Mouse (Mus musculus): ENCODE measurements around the gene Tigd3. TPM values are rescaled to one million over a fixed set of nuclear protein-coding genes. Genes with fewer than 3 reads are reported as not detected.
A peak's percentile ranks its signal among the peaks of the same experiment; 100 is the strongest.

Tigd3 gene
- 1 to 10 TPM; 3.9 to 5.6 (median 5.0) TPM for total RNA-seq (2022)

DNA sequence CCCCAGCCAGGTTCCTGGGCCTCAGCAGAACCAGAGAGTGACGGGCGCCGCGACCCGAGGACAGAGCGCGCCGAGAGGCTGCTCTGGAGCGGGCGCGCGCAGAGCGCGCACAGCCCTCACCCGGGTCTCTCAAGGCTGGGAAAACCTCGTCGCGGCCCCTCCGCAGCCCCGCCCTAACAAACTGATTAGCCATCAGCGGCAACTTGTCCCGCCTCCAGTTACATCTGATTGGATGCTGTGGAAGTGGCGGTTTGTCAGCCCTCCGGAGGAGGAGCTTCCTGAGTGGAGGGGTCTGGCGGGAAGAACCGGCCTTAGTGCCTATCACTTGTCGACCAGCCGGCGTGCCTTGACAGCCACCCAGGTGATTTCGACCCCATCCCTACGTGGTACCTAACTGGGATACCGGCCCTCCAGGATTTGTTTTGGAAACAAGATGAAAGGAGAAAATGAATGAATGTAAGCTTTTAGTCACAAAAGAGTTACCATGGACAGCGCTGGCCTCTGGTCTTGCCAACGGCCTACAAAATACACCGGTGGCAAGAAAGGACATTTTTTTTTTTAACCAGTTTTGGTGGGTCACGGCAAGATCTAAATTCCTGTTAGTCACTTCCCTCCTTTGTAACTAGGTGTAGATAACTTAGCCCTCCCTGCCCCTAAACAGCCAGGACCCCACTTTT lies at the start of gene Tigd3:
Gene Tigd3, minus strand, starts transcription at position 148 of the 677 bp plus-strand sequence.
- DNase-seq (ENCODE audit: low spot score in 2 of 2), result peak; percentile 90 to 93

DNA sequence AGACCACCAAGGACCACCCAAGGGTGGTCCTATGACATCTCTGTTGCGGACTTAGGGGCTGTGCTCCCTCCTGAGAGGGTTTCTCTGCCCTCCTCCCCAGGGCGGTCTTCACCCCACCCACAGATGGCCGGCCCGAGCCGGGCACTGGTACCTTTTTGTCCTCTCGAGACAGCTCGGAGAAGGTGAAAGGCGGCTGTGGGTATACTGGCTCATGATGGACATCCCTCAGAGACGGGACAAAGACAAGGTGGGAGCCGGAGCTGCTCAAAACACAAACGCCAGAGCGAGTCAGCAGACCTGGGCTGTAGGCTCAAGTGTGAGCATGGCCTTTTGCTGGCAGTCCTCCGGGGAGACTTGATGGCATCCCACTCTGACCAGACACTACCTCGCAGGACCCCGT lies 49.5 kb upstream of the Tigd3 start:
- DNase-seq (ENCODE audit: low spot score in 2 of 2), result no peak

DNA sequence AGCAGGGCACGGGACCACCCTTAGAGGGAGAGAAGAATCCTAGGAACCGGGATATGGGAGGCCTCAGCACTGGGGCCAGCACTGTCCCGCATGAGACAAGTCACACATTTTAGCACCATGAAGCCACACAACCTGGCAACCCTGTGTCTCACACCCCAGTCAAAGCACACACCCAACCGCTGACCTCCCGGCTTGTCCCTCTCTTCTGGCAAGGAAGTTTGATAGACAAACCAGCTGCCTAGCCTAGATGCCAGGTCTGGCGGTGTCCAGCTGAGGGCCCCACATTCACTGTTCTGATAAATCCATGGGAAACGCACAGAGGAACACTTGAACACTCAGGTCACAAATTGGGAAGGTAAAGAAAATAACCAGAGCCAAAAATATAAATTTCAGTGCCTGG lies 48.6 kb upstream of the Tigd3 start:
- DNase-seq (ENCODE audit: low spot score in 2 of 2), result no peak

DNA sequence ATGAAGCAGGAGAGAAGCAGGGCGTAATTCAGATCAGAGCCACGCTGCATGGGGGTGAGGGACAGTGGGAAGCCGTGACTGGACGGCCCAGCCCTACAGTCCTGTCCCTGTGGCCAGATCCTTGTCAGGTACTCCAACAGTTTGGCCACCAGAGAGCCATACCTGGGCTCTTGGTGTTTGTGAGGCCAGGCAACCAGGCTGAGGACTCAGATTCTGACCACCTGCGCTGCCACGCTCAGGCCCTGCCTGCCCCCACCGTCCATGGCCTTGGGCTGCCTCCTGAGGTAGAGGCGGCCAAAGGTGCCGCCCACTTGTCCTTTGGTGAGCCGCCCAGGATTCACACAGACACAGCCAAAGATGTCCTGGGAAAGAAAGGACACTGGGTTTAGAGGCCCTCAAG lies 46.7 kb upstream of the Tigd3 start:
- no peak for DNase-seq (ENCODE audit: low spot score in 2 of 2)

DNA sequence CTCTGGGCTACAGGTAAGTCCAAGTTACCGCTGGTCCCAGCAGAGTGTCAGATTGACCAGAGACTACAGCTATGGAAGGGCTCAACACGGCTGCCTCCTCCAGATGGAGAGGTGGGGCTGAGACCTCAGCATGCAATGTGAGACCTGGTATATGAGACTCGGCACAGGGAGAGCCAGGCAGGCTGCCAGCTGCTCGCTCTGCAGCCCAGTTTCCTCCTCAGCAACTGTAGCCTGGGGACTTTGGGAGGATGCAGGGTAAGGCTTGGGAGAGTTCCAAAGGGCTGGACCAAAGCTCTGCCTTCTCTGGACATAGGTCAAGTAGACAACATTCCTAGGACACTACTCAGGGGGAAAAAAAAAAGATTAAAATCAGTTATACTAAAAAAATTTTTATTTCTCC lies 46.2 kb upstream of the Tigd3 start:
- no peak for DNase-seq (ENCODE audit: low spot score in 2 of 2)

DNA sequence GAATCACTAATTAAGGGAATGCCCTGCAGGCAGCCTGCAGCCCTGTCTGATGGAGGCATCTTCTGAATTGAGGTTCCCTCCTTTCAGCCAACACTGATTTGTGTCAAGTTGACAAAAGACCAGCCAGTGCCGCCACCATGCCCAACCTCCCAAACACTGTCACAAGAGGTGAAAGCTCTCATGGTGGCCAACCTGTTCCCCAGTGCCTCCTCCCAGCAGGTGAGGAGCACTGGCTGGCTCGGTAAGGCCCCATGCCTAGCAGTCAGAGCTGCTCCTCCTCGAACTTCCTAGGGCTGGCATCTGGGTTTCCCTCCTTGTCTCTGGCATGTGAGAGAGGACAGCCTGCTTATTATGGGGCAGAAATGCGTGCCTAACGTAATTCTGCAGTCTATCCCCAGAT lies 45.8 kb upstream of the Tigd3 start:
- no peak for DNase-seq (ENCODE audit: low spot score in 2 of 2)

DNA sequence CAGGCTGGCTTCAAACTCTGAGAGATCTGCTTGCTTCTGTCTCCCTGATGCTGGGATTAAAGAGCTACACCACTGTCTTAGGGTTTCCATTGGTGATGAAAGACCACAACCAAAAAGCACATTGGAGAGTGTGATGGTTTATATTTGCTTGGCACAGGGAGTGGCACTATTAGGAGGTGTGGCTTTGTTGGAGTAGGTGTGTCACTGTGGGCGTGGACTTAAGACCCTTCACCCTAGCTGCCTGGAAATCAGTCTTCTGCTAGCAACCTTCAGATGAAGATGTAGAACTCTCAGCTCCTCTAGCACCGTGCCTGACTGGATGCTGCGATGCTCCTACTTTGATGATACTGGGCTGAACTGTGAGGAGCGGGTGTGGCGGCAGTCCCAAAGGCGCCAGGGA lies 44.6 kb upstream of the Tigd3 start:
- no peak for DNase-seq (ENCODE audit: low spot score in 2 of 2)

DNA sequence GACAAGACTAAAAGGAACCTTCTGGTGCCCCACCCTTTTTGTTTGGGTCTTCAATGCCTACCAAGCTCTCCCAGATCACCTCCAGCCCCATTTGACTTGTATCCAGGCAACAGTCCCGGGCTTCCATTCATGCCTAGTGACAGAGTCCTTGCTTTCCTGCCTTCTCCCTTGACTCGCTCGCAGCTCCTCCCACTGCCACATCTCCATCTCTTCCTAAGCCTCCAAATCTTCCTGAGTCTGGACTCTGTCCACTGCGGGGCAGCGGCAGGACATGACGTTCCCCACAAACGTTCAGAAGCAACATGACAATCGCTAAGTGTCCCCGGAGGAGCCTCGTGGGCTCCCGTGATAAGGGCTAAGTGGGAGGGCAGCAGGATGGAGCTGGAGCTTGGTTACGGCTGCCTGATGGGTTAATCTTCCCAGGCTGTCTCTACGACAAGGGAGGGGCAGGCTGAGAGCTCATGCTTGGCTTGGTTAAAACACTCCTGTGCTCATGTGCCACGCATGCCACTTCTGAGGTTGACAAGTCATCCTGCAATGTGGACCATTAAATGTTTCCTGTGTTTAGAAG lies 44.0 kb upstream of the Tigd3 start:
- no peak for DNase-seq (ENCODE audit: low spot score in 2 of 2)

DNA sequence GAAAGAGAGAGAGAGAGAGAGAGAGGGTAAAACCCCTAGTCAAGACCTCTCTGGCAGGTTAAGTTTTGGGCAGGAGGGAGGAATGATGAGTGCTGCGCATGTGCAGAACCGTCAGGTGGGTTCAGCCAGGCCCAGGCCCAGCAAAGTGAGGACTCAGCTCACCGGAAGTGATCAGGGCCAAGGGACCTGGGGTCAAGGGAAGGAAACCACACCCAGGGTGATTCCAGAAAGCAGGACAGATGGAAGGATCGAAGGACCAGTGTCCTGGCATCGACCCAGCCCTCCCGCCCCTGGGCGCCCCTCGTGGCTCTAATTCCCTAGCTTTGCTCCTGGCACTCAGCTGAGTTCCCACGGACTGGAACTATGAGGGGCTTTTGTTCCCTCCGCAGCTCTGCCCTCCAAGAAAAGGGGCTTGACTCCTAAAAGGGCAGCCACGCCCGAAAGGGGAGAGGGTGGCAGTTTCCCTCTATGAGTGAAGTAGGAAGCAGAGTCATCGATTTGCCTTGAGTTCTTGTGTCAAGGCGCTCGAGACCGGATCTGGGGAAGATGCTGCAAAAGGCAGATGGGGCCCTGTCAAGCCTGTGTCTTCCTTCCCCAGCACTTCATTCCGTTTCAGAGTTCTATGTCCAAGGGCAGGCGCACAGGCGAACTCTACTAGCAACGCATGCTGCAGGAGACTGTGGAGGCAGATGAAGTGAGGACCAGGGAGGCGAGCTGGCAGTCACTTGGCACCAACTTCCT lies 43.3 kb upstream of the Tigd3 start:
- DNase-seq (ENCODE audit: low spot score in 2 of 2), result no peak

DNA sequence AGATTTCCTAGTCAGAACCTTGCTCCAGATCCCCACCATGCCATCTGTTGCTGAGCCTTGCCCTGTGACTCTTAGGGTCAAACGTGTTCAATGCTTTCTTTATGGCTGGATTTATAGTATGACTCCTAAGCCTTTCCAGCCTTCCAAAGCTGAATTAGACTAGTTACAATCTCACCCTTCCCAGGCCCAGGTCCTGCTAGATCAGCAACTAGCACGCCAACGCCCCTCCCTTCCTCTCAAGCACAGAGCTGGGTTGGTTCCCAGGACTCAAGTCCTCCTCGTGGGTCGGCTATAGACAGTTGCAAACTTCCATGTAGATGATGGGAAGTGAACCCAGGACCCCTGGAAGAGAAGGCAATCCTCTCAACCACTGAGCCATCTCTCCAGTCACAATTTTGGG lies 41.7 kb upstream of the Tigd3 start:
- no peak for DNase-seq (ENCODE audit: low spot score in 2 of 2)

DNA sequence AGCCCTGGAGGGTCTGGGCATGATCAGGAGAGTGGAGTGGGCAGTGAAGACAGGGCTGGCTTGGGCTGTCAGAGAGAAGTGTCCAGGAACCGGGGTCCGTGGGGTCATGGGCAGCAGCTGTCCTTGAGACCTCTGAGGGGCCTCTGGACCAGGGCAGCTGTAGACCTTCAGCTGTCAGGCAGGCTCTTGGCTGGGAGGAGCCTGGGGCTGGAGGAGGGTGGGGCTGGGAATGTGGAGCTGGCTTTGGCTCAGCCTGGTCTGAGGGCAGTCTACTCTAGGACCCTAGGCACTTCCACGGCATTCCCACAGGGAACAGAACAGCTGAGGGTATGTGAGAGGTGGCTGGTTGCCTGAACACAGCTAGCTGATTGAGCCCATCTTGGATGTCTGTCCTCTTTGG lies 41.3 kb upstream of the Tigd3 start:
- DNase-seq (ENCODE audit: low spot score in 2 of 2), result no peak

DNA sequence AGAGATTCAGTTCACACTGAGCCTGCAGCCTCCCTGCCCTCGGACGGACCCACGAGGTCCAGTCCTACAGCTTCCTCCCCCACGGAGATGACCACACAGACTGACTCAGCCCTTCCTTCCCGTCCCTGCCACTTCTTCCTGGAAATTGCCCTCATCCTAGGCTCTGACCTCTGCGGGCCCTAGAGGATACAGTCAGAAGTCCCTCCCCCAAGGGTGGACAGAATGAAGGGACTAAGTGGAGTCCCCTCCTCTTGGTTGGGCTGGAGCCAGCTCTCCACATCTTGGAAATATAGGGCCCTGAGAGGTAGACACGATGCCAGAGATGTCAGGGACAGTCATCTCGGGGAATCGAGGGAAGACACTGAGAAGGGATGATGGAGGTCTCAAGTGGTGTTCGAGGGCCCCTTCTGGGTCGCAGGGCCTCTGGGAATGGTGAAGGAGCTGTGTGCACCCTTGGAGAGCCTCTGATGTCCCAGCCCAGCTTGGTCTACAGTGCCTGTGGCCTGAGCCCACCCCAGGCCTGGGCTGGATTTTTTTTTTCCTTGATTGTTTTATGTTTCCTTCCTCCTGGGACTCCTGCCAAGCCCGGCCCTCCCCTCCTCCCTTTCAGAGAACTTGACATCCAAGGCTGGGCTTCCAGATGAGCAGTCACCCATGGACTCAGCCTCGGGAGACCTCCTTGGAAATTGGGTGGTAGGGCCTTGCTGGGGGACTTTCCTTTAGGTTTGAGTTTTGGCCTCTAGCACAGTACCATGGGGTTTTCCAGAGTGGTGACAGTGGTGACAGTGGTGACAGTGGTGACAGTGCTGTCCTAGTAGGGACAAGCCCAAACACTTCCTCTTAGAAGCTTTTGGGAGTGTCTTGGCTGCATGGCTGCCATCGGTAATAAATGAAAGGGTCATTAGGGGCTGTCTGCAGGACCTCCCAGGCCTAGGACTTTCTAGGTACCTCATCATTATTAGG lies 36.0 kb upstream of the Tigd3 start:
- no peak for DNase-seq (ENCODE audit: low spot score in 2 of 2)

DNA sequence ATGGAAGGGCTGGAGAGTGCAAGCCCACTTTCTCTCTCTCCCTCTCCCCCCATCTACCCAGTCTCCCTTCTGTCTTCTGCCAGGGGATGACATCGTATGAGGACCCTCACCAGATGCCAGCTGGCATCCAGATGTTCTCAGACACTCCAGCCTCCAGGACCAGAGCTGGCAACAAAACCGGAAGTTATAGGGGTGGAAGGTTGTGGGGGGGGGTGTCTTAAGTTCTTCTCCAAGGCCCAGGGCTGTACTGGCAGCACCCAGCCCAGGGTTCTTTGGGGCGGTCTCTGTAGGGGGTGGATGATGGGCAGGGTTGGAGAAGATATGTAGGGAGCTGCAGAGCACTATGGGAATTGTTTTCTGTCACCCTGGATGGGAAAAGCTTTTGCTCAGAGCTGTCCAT lies 34.6 kb upstream of the Tigd3 start:
- no peak for DNase-seq (ENCODE audit: low spot score in 2 of 2)

DNA sequence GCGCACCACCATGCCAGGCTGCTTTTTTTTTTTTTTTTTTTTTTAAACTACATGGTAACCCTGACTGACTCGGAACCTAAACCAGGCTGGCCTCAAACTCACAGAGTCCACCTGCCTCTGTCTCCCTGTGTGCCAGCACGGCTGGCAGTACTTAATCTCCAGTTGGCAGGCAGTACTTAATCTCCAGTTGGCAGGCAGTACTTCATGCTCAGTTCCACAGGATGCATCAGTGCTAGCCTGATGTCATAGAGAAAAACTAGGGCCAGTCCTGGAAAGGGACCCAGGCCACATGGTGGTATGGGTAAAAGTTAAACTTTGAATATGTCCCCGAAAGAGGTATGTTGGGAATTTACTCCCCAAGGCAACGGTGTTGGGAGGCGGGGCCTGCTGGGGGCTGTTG lies 34.2 kb upstream of the Tigd3 start:
- DNase-seq (ENCODE audit: low spot score in 2 of 2), result no peak

DNA sequence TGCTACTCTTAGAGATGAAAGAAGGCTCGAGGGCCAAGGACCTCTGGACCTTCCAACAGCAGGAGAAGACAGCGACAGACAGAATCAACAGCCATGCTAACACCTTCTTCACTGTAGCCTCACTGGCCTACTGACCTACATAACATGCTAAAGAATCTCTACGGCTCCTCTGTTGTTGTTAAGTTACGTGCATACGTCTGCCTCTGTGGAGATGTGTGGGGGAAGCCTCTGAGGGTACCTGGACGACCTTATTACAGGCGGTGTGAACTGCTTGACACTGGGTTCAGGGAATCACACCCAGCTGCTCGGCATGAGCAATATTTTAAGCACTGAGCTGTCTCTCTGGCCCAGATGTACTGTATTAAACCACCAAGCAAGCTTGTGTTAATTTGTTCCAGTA lies 33.6 kb upstream of the Tigd3 start:
- no peak for DNase-seq (ENCODE audit: low spot score in 2 of 2)

DNA sequence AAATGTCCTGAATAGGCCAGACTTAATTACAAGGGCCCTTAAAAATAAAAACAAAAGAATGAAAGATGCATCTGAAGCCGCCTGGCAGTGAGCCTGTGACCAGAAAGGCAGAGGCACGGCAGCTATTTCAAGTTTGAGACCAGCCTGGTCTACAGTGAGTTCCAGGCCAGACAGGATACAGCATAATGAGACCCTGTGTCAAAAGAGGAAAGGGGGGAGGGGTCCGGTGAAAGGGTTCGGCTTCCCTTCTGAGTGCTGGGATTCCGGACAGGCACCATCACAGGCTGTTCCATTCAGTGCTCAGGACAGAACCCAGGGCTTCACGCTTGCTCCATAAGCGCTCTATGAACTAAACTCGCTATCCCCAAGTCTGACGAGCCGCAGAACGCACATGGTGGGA lies 33.1 kb upstream of the Tigd3 start:
- DNase-seq (ENCODE audit: low spot score in 2 of 2), result no peak

DNA sequence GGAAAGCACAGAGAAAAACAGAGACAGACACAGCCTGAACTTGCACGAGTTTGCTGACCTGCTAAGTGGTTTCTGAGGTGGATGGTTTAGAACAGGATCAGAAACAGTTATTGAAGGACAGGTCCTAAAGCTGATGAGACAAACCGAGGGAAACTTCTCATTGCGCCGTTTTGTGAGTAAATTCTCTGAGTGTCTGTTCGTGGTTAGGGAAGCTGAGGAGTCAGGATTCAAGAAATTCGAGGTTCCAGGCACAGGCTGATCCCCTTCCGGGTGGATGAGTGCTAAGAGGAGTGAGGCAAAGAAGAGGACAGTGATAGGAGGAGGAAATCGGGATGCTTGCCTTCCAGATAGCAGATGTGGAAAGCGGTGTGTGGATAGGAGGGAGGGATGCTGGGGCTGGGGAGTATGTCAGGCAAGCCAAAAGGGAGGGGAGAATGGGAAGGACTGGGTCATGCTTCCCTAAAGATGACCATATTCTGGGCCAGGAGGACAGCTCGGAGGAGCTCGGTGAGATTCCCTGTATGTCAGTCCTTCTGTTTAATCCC lies 31.4 kb upstream of the Tigd3 start:
- no peak for DNase-seq (ENCODE audit: low spot score in 2 of 2)

DNA sequence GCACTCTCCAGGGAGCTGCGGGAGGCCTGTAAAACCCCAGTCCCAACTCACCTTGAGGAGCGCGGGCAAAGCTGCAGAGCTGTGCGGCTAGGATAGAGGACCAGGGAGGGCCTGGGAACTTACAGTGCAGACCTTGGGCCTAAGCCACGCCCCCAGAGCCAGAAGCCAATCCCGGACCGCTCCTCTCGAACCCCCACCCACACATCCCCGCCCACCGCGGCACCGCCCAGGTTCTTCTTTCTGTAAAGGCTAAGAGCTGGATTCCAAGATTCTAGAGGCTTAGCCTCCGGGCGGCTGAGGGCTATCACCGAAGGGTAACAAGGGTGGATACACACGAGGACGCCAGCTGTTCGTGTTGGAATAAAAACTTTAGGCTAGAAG lies 30.8 kb upstream of the Tigd3 start, which contains the start of gene Cdc42ep2:
Gene Cdc42ep2, minus strand, starts transcription at position 104 of the 381 bp plus-strand sequence.
- DNase-seq (ENCODE audit: low spot score in 2 of 2), result peak; percentile 78 to 89

DNA sequence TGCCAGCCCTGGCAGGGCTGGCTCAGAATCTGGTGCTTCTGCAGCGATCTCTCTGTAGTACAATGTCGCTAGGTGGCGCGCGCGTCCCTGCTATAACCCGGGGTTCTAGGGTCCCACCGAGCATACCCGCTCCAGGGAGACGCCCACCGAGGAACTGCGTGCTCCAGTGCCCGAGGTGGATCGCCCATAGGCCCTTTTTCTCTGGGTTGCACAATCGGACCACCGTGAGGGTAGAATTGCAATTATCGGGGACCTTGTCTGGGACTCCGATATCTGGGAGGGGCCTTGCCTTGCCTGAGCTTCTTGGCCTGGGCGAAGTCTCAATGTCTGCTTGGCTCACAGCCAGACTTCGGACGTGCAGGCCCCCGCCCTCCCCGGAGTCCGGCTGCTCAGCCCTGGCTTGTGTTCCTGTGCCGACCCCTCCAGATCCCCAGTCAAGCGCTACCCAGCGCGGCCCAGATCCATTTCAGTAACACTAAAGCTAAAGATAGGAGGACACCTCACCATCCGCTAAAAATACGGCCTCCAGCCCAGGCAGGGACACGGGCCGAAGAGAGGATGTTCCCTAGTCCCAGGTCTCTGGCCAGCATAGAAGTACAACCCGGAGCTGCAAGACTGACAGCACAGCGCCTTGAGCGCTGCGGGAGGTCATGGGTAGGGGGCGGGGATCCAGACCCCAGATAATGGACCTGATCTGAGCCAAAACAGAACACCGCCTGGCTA lies 30.2 kb upstream of the Tigd3 start:
- DNase-seq (ENCODE audit: low spot score in 2 of 2), result peak; percentile 71 to 87

DNA sequence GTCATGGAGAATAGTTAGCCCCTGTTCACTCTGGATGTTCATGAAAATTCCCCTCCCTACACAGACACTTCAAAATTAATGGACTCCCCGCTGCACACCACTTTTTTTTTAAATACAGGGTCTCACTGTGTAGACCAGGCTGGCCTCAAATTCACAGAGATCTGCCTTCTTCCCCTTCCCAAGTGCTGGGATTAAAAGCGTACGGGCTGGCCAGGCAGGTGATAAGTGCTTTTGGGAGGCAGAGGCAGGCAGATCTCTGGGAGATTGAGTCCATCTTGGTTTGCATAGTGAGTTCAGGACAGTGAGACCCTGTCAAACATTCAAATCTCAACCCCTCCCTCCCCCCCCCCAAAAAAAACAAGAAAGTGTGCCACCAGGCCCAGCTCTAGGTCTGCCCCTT lies 29.0 kb upstream of the Tigd3 start:
- no peak for DNase-seq (ENCODE audit: low spot score in 2 of 2)

Data from left cerebral cortex, adult 8-10 months (tissue).